Mouse (Mus musculus) urinary bladder, postnatal 25 days (tissue): Measurements from ENCODE around the gene Gm5134.

ENCODE experiments used
- DNase-seq: peaks from one replicate; pipeline ENCODE4 v3.0.0; 2022; ENCODE audit warnings: low spot score

Gm5134 gene

GRCm38 (mm10) chr10:76033119-76033455, 78.8 kb downstream of the Gm5134 start:
- no peak for DNase-seq

- no peak for DNase-seq
These were observed 79.8 kb downstream of the Gm5134 start for GRCm38 (mm10) chr10:76034001-76034600.

GRCm38 (mm10) chr10:76035277-76035676, 81.0 kb downstream of the Gm5134 start:
- DNase-seq, result no peak

- DNase-seq, result no peak
These were observed 82.6 kb downstream of the Gm5134 start for GRCm38 (mm10) chr10:76036962-76037361.

GRCm38 (mm10) chr10:76045343-76045742, 91.0 kb downstream of the Gm5134 start:
- no peak for DNase-seq

- DNase-seq, result no peak
These were observed 92.4 kb downstream of the Gm5134 start for GRCm38 (mm10) chr10:76046754-76047153.

- no peak for DNase-seq
These were observed 93.0 kb downstream of the Gm5134 start for GRCm38 (mm10) chr10:76047182-76047869.

- DNase-seq, result no peak
These were observed 94.7 kb downstream of the Gm5134 start for GRCm38 (mm10) chr10:76048967-76049366.

- no peak for DNase-seq
These were observed 97.5 kb downstream of the Gm5134 start for GRCm38 (mm10) chr10:76051860-76052259.
